Mouse (Mus musculus) forebrain, embryonic 14.5 days (tissue): ENCODE measurements around the gene Alkbh6. TPM values are rescaled to one million over a fixed set of nuclear protein-coding genes. Genes with fewer than 3 reads are reported as not detected.
A peak's percentile ranks its signal among the peaks of the same experiment; 100 is the strongest.

Source experiments
- ATAC-seq: fragments of 200-750 bp; cut with Nextera tagmentation; 2 replicates; pipeline ENCODE4 v1.8.0; 2017; ENCODE audit warnings: mild to moderate bottlenecking, moderate library complexity
- DNase-seq: peaks from one replicate; pipeline ENCODE4 v3.0.0-alpha.2; 2015; ENCODE audit warnings: low spot score
- H3K27ac ChIP-seq: fragments of 300-500 bp; sonication (generic); 2 replicates; pipeline ENCODE4 v1.5.1; 2014; ENCODE audit warnings: low read depth, mild to moderate bottlenecking, control low read depth, low read length, moderate library complexity
- H3K27me3 ChIP-seq: fragments of 300-500 bp; sonication (generic); replicated peaks from 2 replicates; pipeline ENCODE4 v1.6.1; 2014; ENCODE audit warnings: low read length, control low read depth, mixed read lengths; ENCODE audit not compliant: control insufficient read depth, insufficient read depth
- H3K36me3 ChIP-seq: fragments of 300-500 bp; sonication (generic); 2 replicates; pipeline ENCODE4 v1.6.1; 2014; ENCODE audit warnings: low read length, control low read depth; ENCODE audit not compliant: control insufficient read depth, insufficient read depth
- H3K4me1 ChIP-seq: fragments of 300-500 bp; sonication (generic); 2 replicates; pipeline ENCODE4 v1.6.1; 2014; ENCODE audit warnings: antibody characterized with exemption, low read length, control low read depth; ENCODE audit not compliant: control insufficient read depth, insufficient read depth
- H3K4me2 ChIP-seq: fragments of 300-500 bp; sonication (generic); 2 replicates; pipeline ENCODE4 v1.6.1; 2014; ENCODE audit warnings: mild to moderate bottlenecking, control low read depth, low read length
- H3K4me3 ChIP-seq: fragments of 300-500 bp; sonication (generic); 2 replicates; pipeline ENCODE4 v1.5.1; 2014; ENCODE audit warnings: low read depth, low read length, control low read depth
- H3K9ac ChIP-seq: fragments of 300-500 bp; sonication (generic); 2 replicates; pipeline ENCODE4 v1.6.1; 2014; ENCODE audit warnings: mild to moderate bottlenecking, low read length, control low read depth, moderate library complexity
- H3K9me3 ChIP-seq: fragments of 300-500 bp; sonication (generic); replicated peaks from 2 replicates; pipeline ENCODE4 v1.6.1; 2016; ENCODE audit warnings: low read length, control low read depth, mixed read lengths; ENCODE audit not compliant: control insufficient read depth
- WGBS: fragments of 180-500 bp; shearing (Covaris S2); extraction: QIAGEN DNeasy Blood & Tissue Kit; methylation state at CpG from one replicate; pipeline ENCODE4 v1.1.7; 2014; 5-methylcytosine and 5-hydroxymethylcytosine counted together
- polyA plus RNA-seq: library from polyadenylated mRNA; unstranded; fragments of >200 nt; fragmentation: Nextera tagmentation; extraction: Ambion mirVana; gene quantifications from 2 replicates; pipeline ENCODE4 v1.2.1, GENCODE M21; 2014

Alkbh6 gene
- polyA plus RNA-seq, 1 experiment from 2014 or later = 118 TPM

GRCm38 (mm10) chr7:30309395-30310129 is 1.0 kb downstream of the Alkbh6 start:
- no peak for ATAC-seq
- H3K27ac ChIP-seq = no peak overlapping the region

GRCm38 (mm10) chr7:30310136-30310535 is 1.6 kb downstream of the Alkbh6 start:
- 88% methylated on average over 12 of the region's 12 CpGs for WGBS
- no peak overlapping the region for H3K4me2 ChIP-seq
- H3K27ac ChIP-seq = no peak overlapping the region
- ATAC-seq (no peak), DNase-seq (no peak)
- H3K4me3 ChIP-seq = no peak overlapping the region
- H3K4me1 ChIP-seq = peaks cover 6% of the 10 kb centered on the region
- no peaks in the 10 kb centered on the region for H3K9me3 ChIP-seq
- no peak overlapping the region for H3K9ac ChIP-seq
- H3K27me3 ChIP-seq = no peaks in the 10 kb centered on the region
- peaks cover 35% of the 10 kb centered on the region for H3K36me3 ChIP-seq

More at GRCm38 (mm10) chr7:30309395-30310129, 1.0 kb downstream of the Alkbh6 start:
- peak overlapping the region; percentile 77 for H3K9ac ChIP-seq
- H3K4me1 ChIP-seq = peaks cover 6% of the 10 kb centered on the region
- H3K9me3 ChIP-seq = no peaks in the 10 kb centered on the region
- 70% methylated on average over 15 of the region's 15 CpGs for WGBS
- DNase-seq = no peak
- H3K4me2 ChIP-seq = peak overlapping the region; percentile 92
- H3K36me3 ChIP-seq = peaks cover 38% of the 10 kb centered on the region
- H3K4me3 ChIP-seq = peak overlapping the region; percentile 54
- no peaks in the 10 kb centered on the region for H3K27me3 ChIP-seq

- Histone ChIP-seq H3K27me3 (no peaks in the 10 kb centered on the region), H3K9me3 (no peaks in the 10 kb centered on the region), H3K4me3 (no peak overlapping the region), H3K9ac (no peak overlapping the region), H3K36me3 (0 out of 2 replicates have a peak, but pooled peaks cover 11% of the 10 kb centered on the region), H3K27ac (no peak overlapping the region), H3K4me2 (no peak overlapping the region), H3K4me1 (peaks cover 6% of the 10 kb centered on the region)
- DNase-seq (no peak), ATAC-seq (no peak)
- 55% methylated on average over 27 of the region's 27 CpGs for WGBS
These were observed 5.3 kb downstream of the Alkbh6 start for GRCm38 (mm10) chr7:30313666-30314320.

- ATAC-seq (no peak), DNase-seq (no peak)
- Histone ChIP-seq H3K9me3 (no peaks in the 10 kb centered on the region), H3K9ac (no peak within 1 kb of the TSS), H3K4me1 (no peaks in the 10 kb centered on the region), H3K36me3 (0 out of 2 replicates have a peak, but pooled peaks cover 11% of the 10 kb centered on the region), H3K27me3 (no peaks in the 10 kb centered on the region), H3K4me2 (no peak within 1 kb of the TSS), H3K4me3 (no peak within 1 kb of the TSS), H3K27ac (no peak within 1 kb of the TSS)
- WGBS = 1% methylated on average over 9 of the region's 9 CpGs
These were observed 6.2 kb downstream of the Alkbh6 start, which contains the start of gene Syne4 for GRCm38 (mm10) chr7:30314721-30315155. Syne4 (plus strand) TSS chr7:30314807.

DNA sequence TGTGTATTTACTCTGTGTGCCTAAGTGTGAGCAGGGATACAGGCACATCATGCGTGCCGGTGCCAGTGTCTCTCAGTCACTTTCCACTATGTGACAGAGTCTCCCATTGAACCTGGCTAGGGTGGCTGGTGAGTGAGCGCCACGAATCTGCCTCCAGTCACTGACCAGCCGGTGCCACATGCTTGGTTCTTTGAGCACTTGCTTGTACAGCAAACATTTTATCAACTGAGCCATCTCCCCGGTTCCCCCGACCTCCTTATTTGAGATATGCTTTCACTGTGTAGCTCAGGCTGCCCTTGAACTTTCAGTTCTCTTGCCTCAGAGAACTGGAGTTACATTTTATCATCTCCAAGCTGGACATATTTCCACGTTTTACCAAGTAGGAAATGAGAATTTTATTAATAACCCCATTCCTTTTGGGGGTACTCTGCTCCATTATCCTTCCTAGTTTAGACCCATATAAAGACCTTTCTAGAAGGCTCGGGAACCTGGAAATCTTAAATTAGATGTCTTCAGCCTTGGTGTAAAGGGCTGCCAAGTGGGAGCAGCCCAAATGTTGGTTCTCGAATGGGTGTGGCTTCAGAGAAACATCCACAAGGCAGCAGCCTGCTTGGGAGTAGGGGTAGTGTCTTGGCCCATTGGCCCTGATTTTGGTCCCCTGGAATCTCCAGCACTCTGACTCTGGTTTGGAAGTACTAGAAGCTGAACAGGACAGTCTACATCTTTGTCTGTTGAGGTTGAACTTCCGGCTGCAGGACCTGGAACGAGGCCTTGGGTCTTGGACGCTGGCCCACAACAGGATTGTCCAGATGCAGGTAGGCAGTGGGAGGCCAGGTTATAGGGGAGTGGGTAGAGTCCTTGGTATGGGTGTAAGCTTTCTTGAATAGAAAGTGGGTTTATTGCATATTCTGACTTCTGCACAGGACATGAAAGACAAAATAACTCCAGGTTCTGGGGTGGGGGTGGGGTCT is 7.3 kb downstream of the Alkbh6 start:
- H3K4me1 ChIP-seq = no peaks in the 10 kb centered on the region
- no peak overlapping the region for H3K9ac ChIP-seq
- ATAC-seq (no peak), DNase-seq (no peak)
- H3K27me3 ChIP-seq = no peaks in the 10 kb centered on the region
- 0 out of 2 replicates have a peak, but pooled peaks cover 11% of the 10 kb centered on the region for H3K36me3 ChIP-seq
- no peak overlapping the region for H3K4me2 ChIP-seq
- H3K9me3 ChIP-seq = no peaks in the 10 kb centered on the region
- no peak overlapping the region for H3K27ac ChIP-seq
- WGBS = 80% methylated on average over 13 of the region's 13 CpGs
- H3K4me3 ChIP-seq = no peak overlapping the region

DNA sequence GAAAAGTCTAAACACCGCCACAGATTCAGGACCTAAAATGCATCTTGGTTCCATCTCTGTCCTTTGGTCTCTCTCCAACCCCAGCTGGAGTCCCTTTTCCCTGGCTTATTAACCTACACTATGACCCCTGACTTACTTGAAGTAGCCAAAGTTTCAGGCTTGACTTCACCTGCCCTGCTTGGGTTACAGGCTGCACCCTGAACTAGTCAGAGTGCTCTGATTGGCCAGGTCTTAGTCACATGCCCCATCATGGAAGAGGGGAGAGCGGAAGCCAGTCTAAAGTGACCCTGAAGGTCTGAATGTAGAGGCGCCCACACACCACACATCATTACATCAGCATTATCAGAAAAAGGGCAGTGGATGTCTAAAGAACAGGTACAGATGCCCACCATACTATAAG is 9.6 kb downstream of the Alkbh6 start:
- H3K4me1 ChIP-seq = peaks cover 2% of the 10 kb centered on the region; the same call in 1 of the 2 replicates
- no peak overlapping the region for H3K9ac ChIP-seq
- H3K36me3 ChIP-seq = 0 out of 2 replicates have a peak, but pooled peaks cover under 1% of the 10 kb centered on the region
- H3K4me2 ChIP-seq = no peak overlapping the region
- ATAC-seq (no peak), DNase-seq (no peak)
- no peaks in the 10 kb centered on the region for H3K9me3 ChIP-seq
- no peaks in the 10 kb centered on the region for H3K27me3 ChIP-seq
- H3K4me3 ChIP-seq = no peak overlapping the region
- WGBS = 91% methylated on average over 3 of the region's 3 CpGs
- no peak overlapping the region for H3K27ac ChIP-seq

DNA sequence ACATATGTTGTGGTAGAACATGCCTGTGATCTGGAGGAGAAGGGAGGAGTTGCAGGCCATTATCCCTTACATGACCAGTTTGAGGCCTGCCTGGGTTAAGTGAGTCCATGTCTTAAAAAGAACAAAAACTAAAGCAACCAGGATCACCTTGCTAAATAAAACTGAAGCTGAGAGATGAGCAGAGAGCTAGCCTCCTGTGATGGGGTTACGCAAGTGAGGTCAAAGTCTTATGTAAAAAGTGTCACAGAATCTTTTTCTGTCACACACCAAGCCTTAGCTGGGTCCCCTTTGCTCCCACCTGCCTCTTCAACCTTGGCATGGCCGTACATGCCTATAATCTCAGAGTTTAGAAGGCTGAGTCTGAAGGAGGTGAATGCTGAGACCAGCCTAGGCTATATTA is 12.4 kb downstream of the Alkbh6 start:
- Histone ChIP-seq H3K4me2 (peak overlapping the region; percentile 67), H3K27me3 (no peaks in the 10 kb centered on the region), H3K36me3 (no peaks in the 10 kb centered on the region), H3K4me1 (peaks cover 2% of the 10 kb centered on the region; the same call in 1 of the 2 replicates), H3K9ac (peak overlapping the region; percentile 89; the same call in 1 of the 2 replicates), H3K4me3 (peak overlapping the region; percentile 87; the same call in 1 of the 2 replicates), H3K27ac (no peak overlapping the region), H3K9me3 (no peaks in the 10 kb centered on the region)
- no peak for ATAC-seq
- whole genome bisulfite sequencing = 84% methylated on average over 2 of the region's 2 CpGs
- DNase-seq = no peak

GRCm38 (mm10) chr7:30321539-30322284 is 13.2 kb downstream of the Alkbh6 start, which contains the start of gene E130208F15Rik:
E130208F15Rik (plus strand) TSS chr7:30321740.
- Histone ChIP-seq H3K4me1 (peaks cover 2% of the 10 kb centered on the region; the same call in 1 of the 2 replicates), H3K4me2 (peak within 1 kb of the TSS; percentile 67), H3K9me3 (no peaks in the 10 kb centered on the region), H3K27me3 (no peaks in the 10 kb centered on the region), H3K27ac (peak within 1 kb of the TSS; percentile 76; the same call in 1 of the 2 replicates), H3K4me3 (peak within 1 kb of the TSS; percentile 87), H3K9ac (peak within 1 kb of the TSS; percentile 89), H3K36me3 (no peaks in the 10 kb centered on the region)
- peak; percentile 72 for DNase-seq
- peak; percentile 75 for ATAC-seq
- WGBS = under 1% methylated on average over 63 of the region's 63 CpGs
